In genomic region chr14:23899462-23899861, GRCm38 (mm10) we compare ENCODE assay signal across 23 mouse cellular contexts.
"Had no signal": no experiment of that assay in that cellular context is flagged by ENCODE, and none has a peak within 500 bp of the region (broad histone marks: within the 10 kb centered on the region; RNA-seq: fewer than 3 reads in every experiment).

No protein-coding gene starts in this region.

- H3K4me3 ChIP-seq: gastrocnemius, adult 2 months; heart, embryonic 10.5 days; heart, embryonic 12.5 days; hindbrain, embryonic 10.5 days; hindbrain, embryonic 13.5 days; hindbrain, embryonic 15.5 days; kidney, embryonic 15.5 days; limb, embryonic 13.5 days; limb, embryonic 15.5 days; liver, embryonic 12.5 days had no signal

- DNase-seq: gastrocnemius, adult 2 months; gastrocnemius, postnatal 10 days; gastrocnemius, postnatal 25 days; heart, adult 18-20 months; heart, postnatal 10 days; heart, postnatal 4 days; kidney, adult 11 months; kidney, adult 2 months; kidney, adult 9 months; kidney, postnatal 36 days; left cerebral cortex, postnatal 4 days had no signal

- H3K27ac ChIP-seq: gastrocnemius, adult 2 months; heart, embryonic 10.5 days; hindbrain, embryonic 10.5 days; hindbrain, embryonic 13.5 days; hindbrain, embryonic 15.5 days; hindbrain, postnatal 0 days; kidney, embryonic 15.5 days; kidney, postnatal 0 days; limb, embryonic 13.5 days; limb, embryonic 15.5 days; liver, embryonic 12.5 days; liver, embryonic 14.5 days had no signal

- H3K4me1 ChIP-seq: kidney, embryonic 15.5 days; liver, embryonic 12.5 days had no signal
